Mouse (Mus musculus) erythroblast, embryonic 14.5 days (primary cell): Measurements from ENCODE around the gene Kmt2d. TPM values are rescaled to one million over a fixed set of nuclear protein-coding genes. Genes with fewer than 3 reads are reported as not detected.
"Not testable (repeated sequence)": the region's sequence is repeated elsewhere in the genome, so short reads cannot be mapped to it uniquely, and the experiment has no call there.

Source experiments
- H3K27me3 ChIP-seq: 2 replicates; pipeline ENCODE4 v1.6.1; 2012; ENCODE audit warnings: inconsistent platforms; ENCODE audit not compliant: control insufficient read depth
- H3K36me3 ChIP-seq: 2 replicates; pipeline ENCODE4 v1.6.1; 2012; ENCODE audit warnings: mild to moderate bottlenecking, inconsistent platforms; ENCODE audit not compliant: control insufficient read depth
- H3K4me1 ChIP-seq: 2 replicates; pipeline ENCODE4 v1.6.1; 2012; ENCODE audit warnings: inconsistent platforms; ENCODE audit not compliant: control insufficient read depth
- H3K4me3 ChIP-seq: replicated peaks from 2 replicates; pipeline ENCODE3; 2012; ENCODE audit warnings: moderate library complexity, mild to moderate bottlenecking, inconsistent platforms
- H3K9me3 ChIP-seq: 2 replicates; pipeline ENCODE4 v1.6.1; 2012; ENCODE audit warnings: low read length, inconsistent platforms, mixed read lengths; ENCODE audit not compliant: control insufficient read depth
- GATA1 ChIP-seq: IDR thresholded peaks from 2 replicates; pipeline ENCODE4 v1.6.1; 2012; ENCODE audit warnings: low read length, inconsistent platforms, mixed read lengths
- TAL1 ChIP-seq: IDR thresholded peaks from 3 replicates; pipeline ENCODE4 v1.6.1; 2012; ENCODE audit warnings: low read length, inconsistent platforms, mixed read lengths
- polyA plus RNA-seq: library from polyadenylated mRNA; stranded (reverse); fragments of >175 nt; gene quantifications from 2 replicates; pipeline ENCODE4 v1.2.3, GENCODE M21; 2012

The Kmt2d gene
- polyA plus RNA-seq, 1 experiment, result 2.6 TPM

GRCm38 (mm10) chr15:98823434-98823833, 47.6 kb downstream of the Kmt2d start:
- peaks cover 99% of the 10 kb centered on the region for H3K36me3 ChIP-seq
- H3K27me3 ChIP-seq, result no peaks in the 10 kb centered on the region
- peaks cover 54% of the 10 kb centered on the region for H3K4me1 ChIP-seq
- TF ChIP-seq GATA1 (no peak), TAL1 (no peak)
- no peak overlapping the region for H3K4me3 ChIP-seq
- H3K9me3 ChIP-seq, result no peaks in the 10 kb centered on the region

DNA sequence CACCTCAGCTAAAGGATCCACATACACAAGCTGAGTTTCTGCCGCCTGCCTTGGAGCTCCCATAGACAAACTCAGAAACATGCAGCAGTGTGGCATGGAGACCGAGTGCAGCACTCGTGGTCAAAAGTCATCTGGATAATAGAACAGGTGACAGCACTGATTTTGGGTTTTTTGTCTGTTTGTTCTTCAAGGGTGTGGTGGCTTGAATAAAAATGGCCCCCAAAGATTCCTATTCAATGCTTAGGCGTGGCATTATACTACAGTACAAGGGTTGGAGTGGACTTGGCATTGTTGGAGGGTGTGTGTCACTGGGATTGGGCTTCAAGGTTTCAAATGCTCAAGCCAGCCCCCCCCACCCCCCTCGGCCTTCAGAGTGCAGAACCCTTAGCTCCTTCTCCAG, 48.9 kb downstream of the Kmt2d start:
- H3K4me1 ChIP-seq, result peaks cover 41% of the 10 kb centered on the region
- no peak overlapping the region for H3K4me3 ChIP-seq
- TF ChIP-seq GATA1 (no peak), TAL1 (no peak)
- no peaks in the 10 kb centered on the region for H3K9me3 ChIP-seq
- peaks cover 98% of the 10 kb centered on the region for H3K36me3 ChIP-seq
- H3K27me3 ChIP-seq, result no peaks in the 10 kb centered on the region

GRCm38 (mm10) chr15:98821403-98821802, 49.6 kb downstream of the Kmt2d start:
- Histone ChIP-seq H3K4me1 (peaks cover 33% of the 10 kb centered on the region), H3K27me3 (no peaks in the 10 kb centered on the region), H3K9me3 (no peaks in the 10 kb centered on the region), H3K36me3 (peaks cover 98% of the 10 kb centered on the region), H3K4me3 (no peak overlapping the region)
- no peak for TF ChIP-seq GATA1
- no peak for TF ChIP-seq TAL1

DNA sequence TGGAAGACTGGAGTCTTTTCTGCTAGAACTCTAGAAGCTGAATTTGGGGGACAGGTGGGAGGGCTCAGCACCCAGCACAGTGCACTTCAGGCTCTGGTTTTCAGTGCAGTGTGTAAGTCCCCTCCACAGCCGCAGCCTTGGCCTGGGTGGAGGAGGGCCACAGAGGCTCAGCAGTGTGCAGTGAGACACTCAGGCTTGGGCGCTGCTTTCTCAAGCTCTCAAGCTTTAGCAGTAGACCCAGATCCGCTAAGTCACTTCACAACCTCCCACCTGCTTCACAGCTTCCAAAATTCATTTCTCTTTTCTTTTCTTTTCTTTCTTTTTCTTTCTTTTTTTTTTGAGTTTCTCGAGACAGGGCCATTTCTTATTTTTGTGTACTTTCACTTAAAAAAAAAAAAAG, 50.1 kb downstream of the Kmt2d start:
- no peak overlapping the region for H3K4me3 ChIP-seq
- no peaks in the 10 kb centered on the region for H3K27me3 ChIP-seq
- no peak for TF ChIP-seq GATA1
- no peak for TF ChIP-seq TAL1
- peaks cover 30% of the 10 kb centered on the region for H3K4me1 ChIP-seq
- H3K36me3 ChIP-seq, result peaks cover 98% of the 10 kb centered on the region
- H3K9me3 ChIP-seq, result no peaks in the 10 kb centered on the region

DNA sequence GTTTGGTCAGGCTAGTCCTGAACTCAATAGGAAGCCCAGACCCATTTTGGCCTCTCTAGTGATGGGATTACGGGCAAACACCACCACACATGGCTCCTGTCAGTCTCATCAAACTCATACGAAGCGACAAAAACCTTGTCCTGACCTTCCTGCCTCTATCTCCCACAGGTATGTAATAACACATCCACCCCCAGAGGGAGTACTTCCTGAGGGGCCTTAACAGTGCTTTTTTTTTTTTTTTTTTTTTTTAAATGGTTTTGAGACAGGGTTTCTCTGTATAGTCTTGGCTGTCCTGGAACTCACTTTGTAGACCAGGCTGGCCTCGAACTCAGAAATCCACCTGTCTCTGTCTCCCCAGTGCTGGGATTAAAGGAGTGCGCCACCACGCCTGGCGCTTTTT, 52.8 kb downstream of the Kmt2d start:
- no peaks in the 10 kb centered on the region for H3K9me3 ChIP-seq
- no peak for TF ChIP-seq GATA1
- TF ChIP-seq TAL1, result no peak
- no peaks in the 10 kb centered on the region for H3K27me3 ChIP-seq
- peaks cover 19% of the 10 kb centered on the region for H3K4me1 ChIP-seq
- H3K36me3 ChIP-seq, result peaks cover 98% of the 10 kb centered on the region
- H3K4me3 ChIP-seq, result no peak overlapping the region

DNA sequence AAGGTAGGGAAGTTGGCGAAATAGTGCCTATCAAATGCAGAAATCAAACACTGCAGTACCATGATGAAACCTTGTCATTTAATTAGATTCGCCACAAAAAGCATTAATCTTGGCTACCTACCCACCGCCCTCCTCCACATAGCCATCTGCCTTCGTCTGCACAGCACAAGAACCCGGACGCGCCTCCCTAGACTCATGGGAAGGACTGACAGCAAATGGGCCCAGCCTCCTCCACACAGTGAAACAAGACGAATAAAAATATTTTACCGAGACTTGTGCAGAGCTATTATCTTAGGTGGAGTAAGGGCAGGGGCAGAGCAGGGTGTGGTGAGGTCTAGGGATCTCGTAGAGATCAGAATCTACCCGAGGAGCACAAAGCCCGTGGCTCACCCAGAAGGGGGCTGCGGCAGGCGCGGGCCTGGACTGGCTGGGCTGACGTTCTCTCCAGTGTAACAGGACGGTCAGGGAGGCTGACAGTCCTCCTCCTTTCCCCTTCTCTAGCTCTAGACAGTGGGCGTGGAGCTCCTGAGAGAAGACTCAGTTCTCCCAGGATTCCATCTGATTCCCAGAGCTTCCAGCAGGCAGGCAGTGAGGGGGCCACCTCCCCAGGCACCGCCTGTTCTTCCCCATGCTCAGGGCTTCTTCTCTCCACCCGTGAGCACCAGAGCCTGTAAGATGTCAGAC, 58.1 kb downstream of the Kmt2d start:
- no peak for TF ChIP-seq TAL1
- no peak for TF ChIP-seq GATA1
- peaks cover 24% of the 10 kb centered on the region for H3K27me3 ChIP-seq
- peaks cover 3% of the 10 kb centered on the region; the same call in 1 of the 2 replicates for H3K9me3 ChIP-seq
- no peak overlapping the region for H3K4me3 ChIP-seq
- H3K36me3 ChIP-seq, result peaks cover 75% of the 10 kb centered on the region
- peaks cover 15% of the 10 kb centered on the region for H3K4me1 ChIP-seq

DNA sequence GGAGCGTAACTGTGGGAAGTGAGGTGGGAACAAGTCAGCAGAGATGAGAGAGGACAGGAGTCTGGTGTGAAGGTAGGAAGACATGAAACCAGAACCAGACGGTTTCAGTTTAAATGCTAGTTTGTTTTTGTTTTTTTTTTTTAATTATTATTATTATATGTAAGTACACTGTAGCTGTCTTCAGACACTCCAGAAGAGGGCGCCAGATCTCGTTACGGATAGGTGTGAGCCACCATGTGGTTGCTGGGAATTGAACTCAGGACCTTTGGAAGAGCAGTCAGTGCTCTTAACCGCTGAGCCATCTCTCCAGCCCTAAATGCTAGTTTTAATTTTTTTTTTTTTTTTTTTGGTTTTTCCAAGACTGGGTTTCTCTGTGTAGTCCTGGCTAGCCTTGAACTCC, 60.8 kb downstream of the Kmt2d start:
- H3K36me3 ChIP-seq, result peaks cover 49% of the 10 kb centered on the region
- not testable (repeated sequence) for H3K4me3 ChIP-seq
- H3K27me3 ChIP-seq, result peaks cover 51% of the 10 kb centered on the region
- H3K9me3 ChIP-seq, result peaks cover 16% of the 10 kb centered on the region
- peaks cover 40% of the 10 kb centered on the region for H3K4me1 ChIP-seq

- H3K27me3 ChIP-seq, result peaks cover 59% of the 10 kb centered on the region
- H3K4me3 ChIP-seq, result no peak within 1 kb of the TSS
- TF ChIP-seq GATA1, result no peak
- no peak for TF ChIP-seq TAL1
- peaks cover 42% of the 10 kb centered on the region for H3K4me1 ChIP-seq
- H3K9me3 ChIP-seq, result peaks cover 19% of the 10 kb centered on the region
- H3K36me3 ChIP-seq, result peaks cover 41% of the 10 kb centered on the region
Observed at GRCm38 (mm10) chr15:98809390-98809789, 61.6 kb downstream of the Kmt2d start, which contains the start of gene Ddn. TSS of gene Ddn (minus strand) at chr15:98809490.

GRCm38 (mm10) chr15:98808651-98809134, 62.3 kb downstream of the Kmt2d start:
- TF ChIP-seq TAL1, result no peak
- no peak for TF ChIP-seq GATA1
- Histone ChIP-seq H3K27me3 (peaks cover 66% of the 10 kb centered on the region), H3K9me3 (peaks cover 19% of the 10 kb centered on the region), H3K4me3 (no peak overlapping the region), H3K36me3 (peaks cover 34% of the 10 kb centered on the region), H3K4me1 (peaks cover 37% of the 10 kb centered on the region)
